Mouse (Mus musculus) embryonic facial prominence, embryonic 10.5 days (tissue): ENCODE results near the gene R3hdm4. TPM values are rescaled to one million over a fixed set of nuclear protein-coding genes. Genes with fewer than 3 reads are reported as not detected.

Experiments used
- DNase-seq: peaks from one replicate; pipeline ENCODE4 v3.0.0-alpha.2; 2017; ENCODE audit warnings: low spot score
- H3K27ac ChIP-seq: fragments of 300-500 bp; sonication (generic); replicated peaks from 2 replicates; pipeline ENCODE4 v1.5.1; 2016; ENCODE audit warnings: mild to moderate bottlenecking
- H3K27me3 ChIP-seq: fragments of 300-500 bp; sonication (generic); replicated peaks from 2 replicates; pipeline ENCODE4 v1.6.1; 2016; ENCODE audit warnings: low read depth, mild to moderate bottlenecking; ENCODE audit not compliant: poor library complexity, severe bottlenecking
- H3K36me3 ChIP-seq: fragments of 300-500 bp; sonication (generic); replicated peaks from 2 replicates; pipeline ENCODE4 v1.6.1; 2016; ENCODE audit warnings: mild to moderate bottlenecking, moderate library complexity
- H3K4me1 ChIP-seq: fragments of 300-500 bp; sonication (generic); 2 replicates; pipeline ENCODE4 v1.6.1; 2016
- H3K4me3 ChIP-seq: fragments of 300-500 bp; sonication (generic); 2 replicates; pipeline ENCODE4 v1.5.1; 2016; ENCODE audit warnings: mild to moderate bottlenecking, moderate library complexity
- H3K9me3 ChIP-seq: fragments of 300-500 bp; sonication (generic); 2 replicates; pipeline ENCODE4 v1.6.1; 2016; ENCODE audit warnings: mild to moderate bottlenecking
- WGBS: fragments of 180-500 bp; shearing (Covaris S2); methylation state at CpG from one replicate; pipeline ENCODE4 v1.1.7; 2016; 5-methylcytosine and 5-hydroxymethylcytosine counted together
- polyA plus RNA-seq: library from polyadenylated mRNA; unstranded; fragments of >200 nt; fragmentation: Nextera tagmentation; extraction: Ambion mirVana; gene quantifications from 2 replicates; pipeline ENCODE4 v1.2.1, GENCODE M21; 2016

Gene R3hdm4
- polyA plus RNA-seq, 1 experiment from 2014 or later: 136 TPM

- DNase-seq: no peak
- peaks cover 10% of the 10 kb centered on the region for H3K36me3 ChIP-seq
- WGBS: 68% methylated on average over 5 of the region's 5 CpGs
- H3K27ac ChIP-seq: no peak overlapping the region
- 0 out of 2 replicates have a peak, but pooled peaks cover 3% of the 10 kb centered on the region for H3K9me3 ChIP-seq
- peaks cover 56% of the 10 kb centered on the region for H3K27me3 ChIP-seq
- H3K4me1 ChIP-seq: peaks cover 78% of the 10 kb centered on the region
- H3K4me3 ChIP-seq: peak overlapping the region; percentile 89
These were observed 3.4 kb downstream of the R3hdm4 start for GRCm38 (mm10) chr10:79917532-79918100.

- Histone ChIP-seq H3K27ac (peak within 1 kb of the TSS; percentile 94), H3K4me1 (peaks cover 80% of the 10 kb centered on the region), H3K9me3 (no peaks in the 10 kb centered on the region), H3K27me3 (peaks cover 50% of the 10 kb centered on the region), H3K36me3 (peaks cover 17% of the 10 kb centered on the region), H3K4me3 (peak within 1 kb of the TSS; percentile 89)
- DNase-seq: peak; percentile 90
- 3% methylated on average over 42 of the region's 42 CpGs for WGBS
These were observed 4.0 kb downstream of the R3hdm4 start, which contains the start of gene Kiss1r for GRCm38 (mm10) chr10:79916808-79917531. Gene Kiss1r, plus strand, starts transcription at chr10:79916971.

- peak overlapping the region; percentile 94 for H3K27ac ChIP-seq
- H3K36me3 ChIP-seq: peaks cover 26% of the 10 kb centered on the region
- peaks cover 41% of the 10 kb centered on the region for H3K27me3 ChIP-seq
- no peak for DNase-seq
- no peaks in the 10 kb centered on the region for H3K9me3 ChIP-seq
- WGBS: 9% methylated on average over 8 of the region's 8 CpGs
- H3K4me1 ChIP-seq: peaks cover 71% of the 10 kb centered on the region
- peak overlapping the region; percentile 89 for H3K4me3 ChIP-seq
These were observed 4.9 kb downstream of the R3hdm4 start for GRCm38 (mm10) chr10:79916081-79916480.

- Histone ChIP-seq H3K4me1 (peaks cover 61% of the 10 kb centered on the region), H3K9me3 (no peaks in the 10 kb centered on the region), H3K36me3 (peaks cover 34% of the 10 kb centered on the region), H3K27me3 (peaks cover 31% of the 10 kb centered on the region), H3K27ac (no peak overlapping the region), H3K4me3 (peak overlapping the region; percentile 89)
- DNase-seq: no peak
- WGBS: 77% methylated on average over 7 of the region's 7 CpGs
These were observed 5.9 kb downstream of the R3hdm4 start for GRCm38 (mm10) chr10:79914948-79915596.

GRCm38 (mm10) chr10:79914131-79914947 is 6.7 kb downstream of the R3hdm4 start:
- H3K36me3 ChIP-seq: peaks cover 34% of the 10 kb centered on the region
- WGBS: 63% methylated on average over 11 of the region's 11 CpGs
- peak overlapping the region; percentile 44; the same call in 1 of the 2 replicates for H3K27ac ChIP-seq
- H3K27me3 ChIP-seq: peaks cover 24% of the 10 kb centered on the region
- no peak for DNase-seq
- H3K4me3 ChIP-seq: peak overlapping the region; percentile 89
- peaks cover 61% of the 10 kb centered on the region for H3K4me1 ChIP-seq
- no peaks in the 10 kb centered on the region for H3K9me3 ChIP-seq

GRCm38 (mm10) chr10:79912412-79912811 is 8.6 kb downstream of the R3hdm4 start:
- H3K4me3 ChIP-seq: 0 out of 2 replicates have a peak overlapping the region, but pooled peaks have one; percentile 18
- no peak for DNase-seq
- WGBS: 65% methylated on average over 20 of the region's 20 CpGs
- peaks cover 59% of the 10 kb centered on the region for H3K4me1 ChIP-seq
- peaks cover 34% of the 10 kb centered on the region for H3K36me3 ChIP-seq
- no peak overlapping the region for H3K27ac ChIP-seq
- H3K9me3 ChIP-seq: no peaks in the 10 kb centered on the region
- H3K27me3 ChIP-seq: peaks cover 4% of the 10 kb centered on the region

- no peaks in the 10 kb centered on the region for H3K9me3 ChIP-seq
- H3K27me3 ChIP-seq: no peaks in the 10 kb centered on the region; the same call in 1 of the 2 replicates
- DNase-seq: no peak
- H3K36me3 ChIP-seq: peaks cover 52% of the 10 kb centered on the region
- H3K27ac ChIP-seq: no peak within 1 kb of the TSS
- peak within 1 kb of the TSS; percentile 78 for H3K4me3 ChIP-seq
- 91% methylated on average over 4 of the region's 4 CpGs for WGBS
- peaks cover 45% of the 10 kb centered on the region for H3K4me1 ChIP-seq
These were observed 10.5 kb downstream of the R3hdm4 start, which contains the start of gene Gm26602 for GRCm38 (mm10) chr10:79910556-79910955. Gene Gm26602, plus strand, starts transcription at chr10:79910856.

- 25% methylated on average over 14 of the region's 14 CpGs for WGBS
- DNase-seq: peak; percentile 50
- Histone ChIP-seq H3K27ac (peak overlapping the region; percentile 100), H3K36me3 (peaks cover 64% of the 10 kb centered on the region), H3K4me3 (peak overlapping the region; percentile 78), H3K4me1 (peaks cover 33% of the 10 kb centered on the region), H3K9me3 (no peaks in the 10 kb centered on the region), H3K27me3 (no peaks in the 10 kb centered on the region; the same call in 1 of the 2 replicates)
These were observed 11.7 kb downstream of the R3hdm4 start for GRCm38 (mm10) chr10:79909092-79909922.

- Histone ChIP-seq H3K27me3 (peaks cover 5% of the 10 kb centered on the region), H3K27ac (peak within 1 kb of the TSS; percentile 100), H3K36me3 (peaks cover 71% of the 10 kb centered on the region), H3K9me3 (no peaks in the 10 kb centered on the region), H3K4me1 (peaks cover 27% of the 10 kb centered on the region), H3K4me3 (peak within 1 kb of the TSS; percentile 78)
- 2% methylated on average over 52 of the region's 52 CpGs for WGBS
- DNase-seq: peak; percentile 97
These were observed 12.6 kb downstream of the R3hdm4 start, which contains the start of gene Med16 for GRCm38 (mm10) chr10:79908167-79909091. Gene Med16, minus strand, starts transcription at chr10:79908923.

GRCm38 (mm10) chr10:79907415-79907814 is 13.6 kb downstream of the R3hdm4 start:
- DNase-seq: no peak
- peaks cover 23% of the 10 kb centered on the region for H3K4me1 ChIP-seq
- peaks cover 15% of the 10 kb centered on the region for H3K27me3 ChIP-seq
- peak overlapping the region; percentile 49 for H3K27ac ChIP-seq
- H3K4me3 ChIP-seq: peak overlapping the region; percentile 78
- WGBS: 91% methylated on average over 10 of the region's 10 CpGs
- H3K9me3 ChIP-seq: no peaks in the 10 kb centered on the region
- peaks cover 71% of the 10 kb centered on the region for H3K36me3 ChIP-seq
